Mouse (Mus musculus): ENCODE data around the gene Nipbl. TPM values are rescaled to one million over a fixed set of nuclear protein-coding genes. Genes with fewer than 3 reads are reported as not detected.

The Nipbl gene
- total RNA-seq, 2 experiments from 2014 or later: 38.2 to 46.9 TPM

GRCm38 (mm10) chr15:8416500-8417138 lies 27.6 kb downstream of the Nipbl start:
- no peak for DNase-seq

DNA sequence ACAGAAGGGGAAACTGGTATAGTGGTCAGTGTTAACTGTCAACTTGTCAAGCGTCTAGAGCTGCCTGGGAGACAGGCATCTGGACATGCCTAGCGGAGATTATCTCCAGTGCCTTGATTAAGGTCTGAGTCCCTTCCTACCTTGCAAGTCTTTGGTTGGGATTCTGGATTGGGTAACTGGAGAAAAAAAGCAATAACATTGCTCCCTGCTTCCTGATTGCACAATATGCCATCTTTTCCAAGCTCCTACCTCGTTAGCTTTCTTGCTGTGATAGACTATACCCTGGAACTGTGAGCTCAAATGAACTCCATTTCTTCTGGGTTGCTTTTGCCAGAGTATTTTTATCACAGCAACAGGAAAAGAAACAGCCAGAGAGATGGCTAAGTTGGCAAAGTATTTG lies 30.9 kb downstream of the Nipbl start:
- DNase-seq: no peak

GRCm38 (mm10) chr15:8411873-8412272 lies 32.4 kb downstream of the Nipbl start:
- no peak for DNase-seq

DNA sequence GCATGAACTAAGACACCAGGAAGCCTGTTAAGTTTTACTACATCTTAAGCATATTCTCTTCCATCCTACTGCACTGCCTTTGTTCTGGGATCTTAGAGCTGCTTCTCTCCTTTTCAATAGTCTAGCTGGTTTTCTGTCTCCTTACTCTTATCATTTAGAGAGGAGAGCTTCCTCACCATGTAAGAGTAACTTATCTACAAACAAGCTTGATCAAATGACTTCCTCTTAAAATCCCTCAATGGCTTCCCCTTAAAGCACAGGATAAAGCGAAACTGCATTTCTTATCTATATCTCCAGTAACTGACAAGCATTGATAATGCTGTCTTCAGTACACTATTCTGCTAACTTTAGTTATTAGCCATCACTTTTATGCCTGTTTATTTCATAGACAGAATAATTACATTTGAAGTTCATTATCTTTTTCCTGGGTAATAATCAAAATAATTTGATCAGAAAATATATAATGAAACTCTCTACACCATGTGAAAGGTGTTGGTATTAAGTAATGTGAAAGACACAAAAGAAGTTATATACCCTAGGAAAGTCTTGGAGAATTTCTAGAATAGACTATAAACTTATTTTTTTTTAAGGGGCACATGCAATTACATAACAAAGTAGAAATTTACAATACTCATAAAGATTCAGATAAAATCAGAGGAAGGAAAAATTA lies 33.0 kb downstream of the Nipbl start:
- DNase-seq: no peak

- no peak for DNase-seq
These were observed 37.2 kb downstream of the Nipbl start for GRCm38 (mm10) chr15:8407082-8407481.

- DNase-seq: no peak
These were observed 38.0 kb downstream of the Nipbl start for GRCm38 (mm10) chr15:8406219-8406618.

GRCm38 (mm10) chr15:8402591-8402990 lies 41.7 kb downstream of the Nipbl start:
- DNase-seq: no peak

DNA sequence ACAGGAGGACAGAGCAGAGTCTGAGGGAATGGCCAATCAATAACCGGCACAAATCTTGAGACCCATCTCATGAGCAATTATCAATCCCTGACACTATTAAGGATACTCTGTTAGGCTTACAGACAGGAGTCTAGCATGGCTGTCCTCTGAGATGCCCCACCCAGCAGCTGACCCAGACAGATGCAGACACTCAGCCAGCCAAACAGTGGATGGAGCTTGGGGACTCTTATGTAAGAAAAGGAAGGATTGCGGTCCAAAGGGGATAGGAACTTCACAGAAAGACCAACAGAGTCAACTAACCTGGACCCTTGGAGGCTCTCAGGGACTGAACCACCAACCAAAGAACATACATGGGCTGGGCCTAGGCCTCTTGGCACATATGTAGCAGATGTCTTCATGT lies 42.7 kb downstream of the Nipbl start:
- no peak for DNase-seq

GRCm38 (mm10) chr15:8391764-8392163 lies 52.5 kb downstream of the Nipbl start:
- DNase-seq: no peak

- DNase-seq: peak; percentile 58
These were observed 62.0 kb downstream of the Nipbl start for GRCm38 (mm10) chr15:8382213-8382612.

- no peak for DNase-seq
These were observed 68.6 kb downstream of the Nipbl start for GRCm38 (mm10) chr15:8375657-8376056.

- DNase-seq: no peak
These were observed 69.5 kb downstream of the Nipbl start for GRCm38 (mm10) chr15:8374724-8375123.

GRCm38 (mm10) chr15:8347104-8347773 lies 97.0 kb downstream of the Nipbl start:
- DNase-seq: no peak

GRCm38 (mm10) chr15:8340596-8340995 lies 103.7 kb downstream of the Nipbl start:
- no peak for DNase-seq

DNA sequence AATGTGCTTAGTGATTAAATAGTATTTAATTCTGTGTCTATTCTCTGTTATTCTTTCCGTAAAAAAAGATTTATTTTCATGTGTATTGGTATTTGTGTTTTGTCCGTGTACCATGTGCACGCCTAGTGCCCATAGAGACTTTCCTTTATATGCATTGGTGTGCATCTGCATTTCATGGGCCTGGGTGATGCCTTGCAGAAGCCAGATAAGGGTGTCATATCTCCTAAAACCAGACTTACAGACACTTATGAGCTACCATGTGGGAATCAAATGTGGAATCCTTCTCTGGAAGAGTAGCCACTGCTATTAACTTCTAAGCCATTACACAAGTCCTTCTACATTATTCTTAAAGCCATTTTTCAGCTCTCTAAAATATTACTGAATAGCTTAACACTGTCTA lies 112.7 kb downstream of the Nipbl start:
- no peak for DNase-seq

DNA sequence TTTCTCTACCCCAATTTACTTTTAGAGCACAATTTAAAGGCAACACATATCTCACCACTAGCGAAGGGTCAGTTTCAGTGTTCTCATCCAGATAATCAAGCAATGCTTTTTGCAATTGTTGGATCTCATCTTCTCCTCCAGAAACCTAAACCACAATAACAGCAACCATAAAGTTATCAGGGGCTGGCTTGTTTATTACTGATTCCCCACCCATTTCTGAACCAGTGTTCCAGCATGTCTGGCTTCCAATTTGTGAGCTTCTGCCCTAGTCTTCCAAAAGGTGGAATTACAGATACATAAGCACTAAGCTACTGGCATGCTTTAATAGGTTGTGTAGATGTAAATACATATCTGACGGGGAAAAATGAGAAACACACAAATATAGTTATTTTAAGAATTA lies 118.6 kb downstream of the Nipbl start:
- no peak for DNase-seq

DNA sequence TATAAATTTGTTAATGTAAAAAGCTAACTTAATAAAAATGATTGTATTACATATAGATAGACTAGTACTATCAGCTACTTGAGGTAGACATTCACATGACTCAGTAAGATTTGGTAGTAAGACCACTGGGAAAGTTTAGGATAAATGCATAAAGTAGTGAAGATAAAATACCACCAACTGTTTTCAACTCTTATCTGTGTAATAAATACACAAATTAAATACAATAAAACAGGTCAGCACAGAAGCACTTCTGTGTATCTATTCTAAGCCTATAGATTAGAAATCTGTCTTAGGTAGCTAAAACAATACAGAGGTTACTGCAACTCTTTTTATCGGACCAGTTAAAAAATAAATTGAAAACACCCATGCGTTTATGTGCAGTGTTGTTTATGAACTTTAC lies 119.4 kb downstream of the Nipbl start:
- no peak for DNase-seq

DNA sequence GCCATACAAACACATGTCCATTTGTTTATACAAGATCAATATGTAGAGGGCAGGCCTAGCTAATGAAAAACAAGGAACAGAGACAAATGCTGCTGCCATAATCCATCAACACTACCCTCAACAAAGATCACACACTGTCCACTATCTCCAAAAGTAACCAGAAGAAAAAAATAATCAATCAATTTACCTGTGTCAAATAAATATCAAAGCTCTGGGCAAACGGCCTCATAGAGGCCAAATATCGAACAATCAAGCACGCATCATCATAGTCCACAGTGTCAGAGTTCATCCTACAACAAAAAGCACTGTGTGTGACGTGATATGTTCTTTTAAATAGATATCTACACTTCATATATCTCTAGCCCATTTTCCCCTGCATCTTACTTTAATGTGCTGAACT lies 120.2 kb downstream of the Nipbl start:
- no peak for DNase-seq

DNA sequence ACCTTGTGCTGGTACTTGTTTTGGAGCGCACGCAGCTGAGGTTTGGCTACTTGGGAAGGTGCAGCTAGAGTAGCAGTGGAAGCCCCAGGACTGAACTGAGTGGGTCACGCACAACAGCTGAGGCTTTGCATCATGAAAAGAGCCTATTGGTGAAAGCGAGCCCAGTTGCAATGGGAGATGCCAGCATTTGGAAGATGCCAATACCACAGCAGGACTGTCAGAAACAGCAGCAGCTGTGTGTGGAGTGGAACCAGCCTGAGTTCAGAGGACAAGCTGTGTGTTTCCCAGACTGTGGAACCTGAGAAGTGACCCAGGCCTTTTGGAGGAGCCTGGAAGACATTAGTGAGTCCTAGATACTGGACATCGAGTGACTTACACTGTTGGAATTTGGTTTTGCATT lies 122.8 kb downstream of the Nipbl start:
- DNase-seq: no peak

DNA sequence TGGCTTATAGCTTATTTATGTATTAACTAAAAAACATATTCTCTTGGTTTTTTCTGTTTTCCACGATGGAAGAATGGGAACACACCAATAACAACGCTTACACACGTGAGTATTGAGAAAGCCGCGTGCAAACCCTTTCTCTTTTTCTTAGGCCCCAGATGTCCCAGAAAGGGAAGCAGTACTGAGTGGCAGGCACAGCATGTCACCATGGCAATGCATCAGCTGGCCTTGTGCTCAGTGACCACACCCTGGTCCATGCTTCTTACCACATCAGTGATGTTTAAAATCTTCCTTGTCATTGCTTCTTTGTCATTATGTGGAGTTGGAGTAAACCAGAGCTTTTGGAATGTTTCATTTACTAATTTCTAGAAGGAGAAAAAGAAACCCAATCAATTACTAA lies 125.1 kb downstream of the Nipbl start:
- no peak for DNase-seq

- DNase-seq: no peak
These were observed 126.9 kb downstream of the Nipbl start for GRCm38 (mm10) chr15:8317381-8317780.

- DNase-seq: no peak
These were observed 138.8 kb downstream of the Nipbl start for GRCm38 (mm10) chr15:8305474-8305873.

GRCm38 (mm10) chr15:8302944-8303343 lies 141.3 kb downstream of the Nipbl start:
- no peak for DNase-seq

DNA sequence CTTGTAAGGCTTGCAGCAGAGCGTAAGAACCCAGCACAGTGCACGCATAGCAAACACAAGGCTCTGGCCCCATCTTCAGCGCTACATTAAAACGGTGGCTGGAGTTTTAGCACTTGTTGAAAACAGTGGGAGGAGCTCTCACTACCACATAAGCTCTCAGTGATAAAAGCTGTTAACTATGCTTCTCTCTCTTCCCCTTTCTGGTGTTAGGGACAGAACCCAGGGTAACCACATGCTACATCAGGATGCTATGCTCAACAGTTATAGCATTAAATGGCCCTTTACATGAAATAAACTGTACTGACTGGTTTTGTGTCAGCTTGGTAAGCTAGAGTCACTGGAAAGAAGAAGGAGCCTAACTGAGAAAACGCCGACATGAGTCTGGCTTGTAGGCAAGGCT lies 150.1 kb downstream of the Nipbl start:
- no peak for DNase-seq

Data from adrenal gland, postnatal 10 days (tissue).